Mouse (Mus musculus) CD4-positive helper T cell, adult 2 months (primary cell): ENCODE measurements around the gene Ms4a6c.
A peak's percentile ranks its signal among the peaks of the same experiment; 100 is the strongest.
"Not testable (repeated sequence)": the region's sequence is repeated elsewhere in the genome, so short reads cannot be mapped to it uniquely, and the experiment has no call there.

ENCODE experiments used
- DNase-seq: peaks from one replicate; pipeline ENCODE4 v3.0.0-alpha.2; 2012; ENCODE audit warnings: low read depth, missing footprints, low spot score

The Ms4a6c gene

DNA sequence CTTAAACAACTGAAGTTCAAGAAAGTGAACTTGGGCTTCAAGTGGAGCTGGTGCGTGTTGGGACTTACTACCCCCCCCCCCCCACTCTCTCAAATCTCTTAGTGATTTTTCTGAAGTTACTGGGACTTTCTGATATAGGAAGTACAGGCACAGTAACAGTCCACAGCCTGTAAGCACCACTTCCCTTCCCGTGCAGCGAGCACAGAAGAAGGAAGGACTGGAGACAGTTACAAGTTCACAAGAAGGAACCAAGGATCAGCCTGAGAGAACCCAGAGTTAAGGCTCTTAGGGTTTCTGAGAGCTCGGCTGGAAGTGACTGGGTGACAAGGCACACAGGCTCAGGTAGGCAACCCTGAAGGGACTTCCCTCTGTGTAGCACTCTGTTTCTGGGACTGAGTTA, at the start of gene Ms4a6c:
Gene Ms4a6c, plus strand, starts transcription at position 152 of the 400 bp plus-strand sequence.
- peak; percentile 34 for DNase-seq

DNA sequence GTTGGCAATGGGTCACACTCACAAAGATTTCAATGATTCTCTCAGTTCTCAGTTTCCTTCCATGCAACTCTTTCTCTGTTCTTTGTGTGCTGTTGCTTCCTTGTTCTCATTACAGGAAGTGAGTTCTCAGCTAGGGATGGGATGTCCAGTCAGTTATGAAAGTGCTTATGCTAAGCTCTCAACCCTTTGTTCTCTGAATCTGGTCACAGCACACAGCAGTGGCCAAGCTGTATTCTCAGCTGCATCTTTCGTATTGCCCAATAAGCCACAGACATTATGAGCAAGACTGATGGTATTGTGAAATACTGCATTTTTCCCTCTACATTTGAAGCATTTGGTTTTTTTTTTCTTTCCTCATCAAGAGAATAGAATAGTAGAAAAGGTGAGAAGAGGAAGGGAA, 38.0 kb upstream of the Ms4a6c start:
- DNase-seq: not testable (repeated sequence)

DNA sequence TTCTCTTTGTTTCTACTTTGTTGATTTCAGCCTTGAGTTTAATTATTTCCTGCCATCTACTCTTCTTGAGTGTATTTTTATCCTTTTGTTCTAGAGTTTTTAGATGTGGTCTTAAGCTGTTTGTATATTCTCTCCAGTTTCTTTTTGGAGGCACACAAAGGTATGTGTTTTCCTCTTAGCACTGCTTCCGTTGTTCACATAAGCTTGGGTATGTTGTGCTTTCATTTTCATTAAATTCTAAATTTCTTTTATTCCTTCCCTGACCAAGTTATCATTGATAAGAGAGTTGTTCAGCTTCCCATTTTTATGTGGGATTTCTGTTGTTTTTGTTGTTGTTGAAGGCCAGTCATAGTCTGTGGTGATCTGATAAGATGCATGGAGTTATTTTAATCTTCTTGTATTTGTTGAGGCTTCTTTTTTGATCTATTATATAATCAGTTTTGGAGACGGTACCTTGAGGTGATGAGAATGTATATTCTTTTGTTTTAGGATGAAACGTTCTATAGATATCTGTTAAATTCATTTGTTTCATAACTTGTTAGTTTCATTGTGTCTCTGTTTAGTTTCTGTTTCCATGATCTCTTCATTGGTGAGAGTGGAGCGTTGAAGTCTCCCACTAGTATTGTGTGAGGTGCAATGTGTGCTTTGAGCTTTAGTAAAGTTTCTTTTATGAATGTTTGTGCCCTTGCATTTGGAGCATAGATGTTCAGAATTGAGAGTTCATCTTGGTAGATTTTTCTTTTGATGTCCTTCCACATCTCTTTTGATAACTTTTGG, 33.9 kb upstream of the Ms4a6c start:
- DNase-seq: peak; percentile 67

GRCm38 (mm10) chr19:11443338-11443737, 25.8 kb upstream of the Ms4a6c start, which contains the start of gene Ms4a4b:
Gene Ms4a4b (plus strand): TSS chr19:11443553.
- peak; percentile 76 for DNase-seq

GRCm38 (mm10) chr19:11443964-11444363, 25.2 kb upstream of the Ms4a6c start:
- DNase-seq: peak; percentile 37

- DNase-seq: peak; percentile 64
Observed at GRCm38 (mm10) chr19:11447238-11447637, 21.9 kb upstream of the Ms4a6c start.

DNA sequence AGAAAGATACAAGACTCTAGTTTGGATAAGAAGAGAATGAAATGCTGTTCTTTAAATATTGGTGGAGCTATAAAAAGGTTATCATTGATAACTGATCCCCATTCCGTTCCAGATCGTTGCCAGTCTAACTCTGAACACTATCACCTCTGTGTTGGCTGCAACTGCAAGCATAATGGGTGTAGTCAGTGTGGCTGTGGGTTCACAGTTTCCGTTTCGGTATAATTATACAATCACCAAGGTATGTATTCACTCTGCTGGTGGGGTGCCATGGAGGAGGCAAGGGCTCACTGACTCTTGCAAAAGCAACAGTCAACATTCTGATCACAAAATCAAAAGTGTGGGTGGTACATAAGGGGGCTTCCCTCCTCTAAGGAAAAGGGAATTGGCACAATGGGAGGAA, 10.1 kb upstream of the Ms4a6c start:
- DNase-seq: not testable (repeated sequence)

- DNase-seq: not testable (repeated sequence)
Observed at GRCm38 (mm10) chr19:11464795-11465194, 4.4 kb upstream of the Ms4a6c start.

DNA sequence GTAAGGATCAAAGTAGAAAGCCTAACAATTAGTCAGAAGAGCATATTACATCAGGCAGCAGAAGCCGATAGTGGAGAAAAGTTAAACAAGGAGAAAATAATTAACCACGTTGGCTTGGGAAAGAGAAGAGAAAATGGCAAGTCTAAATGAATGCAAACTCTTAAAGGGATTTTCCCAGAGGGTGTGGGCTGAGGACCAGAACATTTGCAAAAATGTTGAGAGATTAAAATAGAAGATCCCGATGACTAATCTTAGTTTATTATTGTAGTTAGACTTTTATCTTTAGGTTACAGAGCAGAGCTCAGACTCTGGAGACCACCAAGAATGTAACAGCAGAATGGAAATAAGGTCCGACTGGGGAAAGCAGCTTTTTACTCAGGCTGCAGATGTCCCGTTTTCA, 2.7 kb upstream of the Ms4a6c start:
- no peak for DNase-seq

DNA sequence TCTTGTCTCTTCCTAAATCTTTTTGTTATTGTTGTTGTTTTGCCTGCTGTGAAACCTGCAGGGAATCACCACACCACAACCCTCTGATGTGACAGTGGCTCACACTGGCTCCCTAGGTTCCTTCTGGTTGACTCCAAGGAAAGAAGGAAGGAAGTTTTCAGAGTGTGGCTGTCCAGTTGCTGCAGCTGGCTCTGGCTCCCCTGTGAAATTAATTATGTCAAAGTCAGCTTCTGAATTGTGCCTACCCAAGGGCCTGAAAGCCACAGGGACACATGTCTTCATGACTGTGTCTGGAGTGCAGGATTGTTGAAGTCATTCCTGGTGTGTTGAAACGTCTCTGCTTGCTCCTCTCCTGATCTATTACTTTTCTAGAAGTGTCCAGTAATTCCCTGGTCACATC, 805 bp upstream of the Ms4a6c start:
- not testable (repeated sequence) for DNase-seq

- DNase-seq: peak; percentile 46
Observed at GRCm38 (mm10) chr19:11479714-11480113, 10.5 kb downstream of the Ms4a6c start.

DNA sequence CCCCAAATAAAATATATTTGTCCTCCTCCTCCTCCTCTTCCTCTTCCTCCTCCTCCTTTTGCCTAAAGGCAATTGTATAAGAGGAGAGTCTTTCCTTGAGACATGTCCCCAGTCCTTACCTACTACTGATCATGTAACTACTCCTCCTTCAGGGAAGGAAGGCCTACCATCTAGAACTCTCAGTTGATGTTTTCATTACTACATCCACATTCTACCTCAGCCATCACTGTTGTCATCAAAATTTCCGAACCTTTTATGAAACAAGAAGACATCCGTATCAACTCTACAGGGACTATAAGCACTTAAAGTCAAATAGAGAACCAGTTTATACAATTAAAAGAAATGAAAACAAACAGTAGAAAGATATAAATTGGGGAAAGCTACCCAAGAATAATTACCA, 13.5 kb downstream of the Ms4a6c start:
- DNase-seq: peak; percentile 56

DNA sequence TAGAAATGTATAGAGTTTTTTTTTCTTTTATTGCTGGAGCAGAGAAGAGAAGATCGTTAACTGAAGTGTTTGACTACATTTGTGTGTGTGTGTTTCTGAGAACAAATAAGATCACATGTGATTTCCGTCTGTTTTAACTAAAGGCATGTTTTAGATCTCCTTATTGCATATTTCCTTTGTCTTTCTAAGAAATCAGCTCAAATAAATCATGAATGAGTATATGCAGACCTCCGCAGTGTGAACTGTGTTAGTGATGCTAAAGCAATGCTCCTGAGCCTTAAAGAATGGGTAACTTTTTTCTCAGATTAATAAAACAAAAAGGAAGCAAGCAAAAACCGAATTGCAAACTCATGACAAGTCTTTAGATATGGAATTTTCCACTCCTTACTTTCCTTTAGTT, 14.8 kb downstream of the Ms4a6c start:
- DNase-seq: peak; percentile 61

DNA sequence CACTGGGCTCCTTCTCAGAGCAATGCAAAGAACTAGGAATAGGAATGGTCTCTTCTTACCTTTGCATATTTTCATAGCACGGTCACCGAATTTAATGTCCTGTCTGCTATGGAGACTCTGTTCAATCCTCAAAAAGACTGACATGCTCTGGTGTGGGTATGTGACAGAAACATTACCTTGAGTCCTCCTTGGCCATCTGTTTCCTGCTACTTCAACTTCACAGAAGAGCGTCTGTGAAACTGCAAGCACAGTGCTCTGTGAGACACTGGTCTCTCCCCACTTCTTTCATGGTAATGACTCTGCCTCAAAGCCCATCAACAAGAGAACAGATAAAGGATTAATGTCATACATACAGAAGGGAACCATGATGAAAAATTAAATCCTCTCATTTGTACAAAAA, 15.2 kb downstream of the Ms4a6c start:
- peak; percentile 81 for DNase-seq

- no peak for DNase-seq
Observed at GRCm38 (mm10) chr19:11485266-11485665, 16.1 kb downstream of the Ms4a6c start.

GRCm38 (mm10) chr19:11485746-11486145, 16.6 kb downstream of the Ms4a6c start, which contains the start of gene Gm8369:
Gene Gm8369 (plus strand): TSS chr19:11485938.
- peak; percentile 89 for DNase-seq

GRCm38 (mm10) chr19:11486599-11486998, 17.4 kb downstream of the Ms4a6c start:
- DNase-seq: peak; percentile 69

DNA sequence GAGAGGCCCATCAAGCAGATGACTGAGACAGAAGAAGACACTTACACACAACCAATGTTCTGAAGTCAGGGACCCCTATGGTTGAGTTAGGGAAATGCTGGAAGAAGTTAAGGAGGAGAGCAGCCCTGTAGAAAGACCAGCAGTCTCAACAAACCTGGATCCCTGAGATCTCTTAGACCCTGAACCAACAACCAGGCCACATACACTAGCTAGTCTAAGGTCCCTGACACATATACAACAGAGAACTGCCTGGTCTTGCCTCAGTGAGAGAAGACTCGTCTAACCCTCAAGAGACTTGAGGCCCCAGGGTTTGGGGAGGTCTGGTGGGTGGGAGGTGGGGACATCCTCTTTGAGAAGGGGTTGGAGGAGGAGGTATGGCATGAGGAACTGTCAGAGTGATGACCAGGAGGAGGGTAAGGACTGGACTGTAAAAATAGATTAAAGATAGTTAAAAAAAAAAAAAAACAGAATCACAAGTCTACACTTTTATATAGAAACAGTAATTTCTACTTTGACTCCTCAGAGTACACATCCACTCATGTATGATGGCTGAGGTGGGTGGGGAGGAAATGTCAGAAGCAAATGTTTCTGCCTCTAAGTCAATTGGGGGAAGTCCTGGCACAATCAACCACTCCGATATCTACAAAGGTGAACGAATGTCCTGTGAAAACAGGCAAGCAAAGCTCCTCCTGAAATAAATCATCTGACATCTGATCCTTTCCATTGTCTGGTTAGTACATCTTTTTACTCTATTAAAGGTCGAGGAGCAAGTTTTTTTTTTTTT, 22.4 kb downstream of the Ms4a6c start:
- DNase-seq: peak; percentile 78

DNA sequence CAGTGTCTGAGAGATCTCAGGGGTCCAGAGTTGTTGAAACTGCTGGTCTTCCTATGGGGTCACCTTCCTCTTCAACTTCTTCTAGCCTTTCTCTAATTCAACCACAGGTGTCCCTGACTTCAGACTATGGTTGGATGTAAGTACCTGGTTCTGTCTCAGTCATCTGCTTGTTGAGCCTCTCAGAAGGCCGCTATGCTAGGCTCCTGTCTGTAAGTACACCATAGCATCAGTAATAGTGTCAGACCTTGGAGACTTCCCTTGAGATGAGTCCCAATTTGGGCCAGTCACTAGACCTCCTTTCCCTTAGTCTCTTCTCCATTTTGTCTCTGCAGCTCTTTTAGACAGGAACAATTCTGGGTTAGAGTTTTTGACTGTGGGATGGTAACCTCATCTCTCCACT, 23.5 kb downstream of the Ms4a6c start:
- peak; percentile 36 for DNase-seq

DNA sequence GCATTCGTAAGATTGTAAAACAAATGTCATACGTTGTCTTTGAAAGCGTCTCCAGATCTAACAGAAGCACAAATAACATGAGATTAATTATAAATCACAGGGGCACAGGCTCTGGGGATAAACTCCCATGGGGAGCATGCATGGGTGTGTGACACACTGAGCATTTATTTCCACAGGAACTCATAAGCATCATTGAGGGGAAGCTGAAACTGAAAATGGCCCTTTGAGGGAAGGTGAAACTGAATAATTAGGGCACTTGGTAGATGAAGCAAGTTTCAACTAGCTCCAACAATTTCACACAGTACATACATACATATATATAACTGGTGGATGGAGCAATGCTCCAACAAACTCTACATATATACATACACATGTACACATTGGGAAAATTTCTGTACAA, 25.4 kb downstream of the Ms4a6c start:
- peak; percentile 79 for DNase-seq

DNA sequence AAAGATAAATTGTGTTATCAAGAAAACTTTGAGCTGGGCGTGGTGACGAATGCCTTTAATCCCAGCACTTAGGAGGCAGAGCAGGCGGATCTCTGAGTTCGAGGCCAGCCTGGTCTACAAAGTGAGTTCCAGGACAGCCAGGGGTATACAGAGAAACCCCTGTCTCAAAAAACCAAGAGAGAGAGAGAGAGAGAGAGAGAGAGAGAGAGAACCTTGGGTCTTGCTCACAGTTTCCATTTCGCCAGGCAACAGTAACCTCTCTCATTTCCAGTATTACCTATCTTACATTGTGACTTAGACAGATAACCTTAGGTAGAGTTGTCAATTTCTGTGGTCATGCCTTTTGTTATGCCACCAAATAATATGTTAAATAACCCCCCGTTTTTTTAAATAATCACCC, 27.2 kb downstream of the Ms4a6c start:
- peak; percentile 73 for DNase-seq

DNA sequence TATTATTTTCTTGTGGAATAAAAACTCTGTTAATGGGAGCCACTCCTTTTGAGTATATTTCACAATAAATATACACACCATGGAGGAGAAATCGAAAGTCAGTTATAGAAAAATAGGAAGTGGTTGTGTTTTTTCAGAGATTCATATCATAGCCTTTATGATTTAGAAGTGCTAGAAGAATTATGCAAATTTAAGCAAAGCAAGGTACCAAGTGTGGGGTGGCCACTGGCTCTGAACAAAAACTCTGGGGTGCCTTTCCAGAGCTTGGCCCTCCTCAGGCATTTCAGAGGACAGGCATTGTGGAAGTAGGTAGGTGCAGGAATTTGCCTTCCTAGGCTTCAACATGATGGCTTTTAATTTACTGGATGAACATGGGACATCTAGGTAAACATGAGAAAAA, 28.1 kb downstream of the Ms4a6c start:
- peak; percentile 65 for DNase-seq

DNA sequence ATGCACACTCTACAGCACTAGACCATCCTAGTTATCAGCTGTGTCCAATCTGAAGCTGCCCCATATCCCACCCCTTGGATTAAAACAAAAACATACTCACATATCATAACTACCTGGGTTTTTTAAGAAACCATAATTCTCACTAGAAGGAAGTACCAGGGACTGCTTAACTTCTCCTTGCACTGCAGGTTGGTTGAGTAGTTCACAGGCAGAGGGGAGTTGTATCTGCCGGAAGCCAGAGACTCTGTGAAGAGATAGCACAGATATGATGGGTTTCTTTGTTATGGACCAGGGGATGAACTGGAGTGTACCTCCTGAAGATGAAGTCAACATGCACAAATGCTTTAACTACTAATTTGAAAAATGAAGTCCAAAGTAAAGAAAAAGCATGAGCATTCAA, 31.6 kb downstream of the Ms4a6c start:
- DNase-seq: peak; percentile 52
